Mouse (Mus musculus) testis, adult 2 months (tissue): ENCODE results near the gene Gab1. TPM values are rescaled to one million over a fixed set of nuclear protein-coding genes. Genes with fewer than 3 reads are reported as not detected.

ENCODE experiments used
- H3K27ac ChIP-seq: fragments of 200-500 bp; 2 replicates; pipeline ENCODE4 v1.5.1; 2012; ENCODE audit warnings: low read depth, low read length; ENCODE audit not compliant: control insufficient read depth, insufficient read depth
- H3K27me3 ChIP-seq: fragments of 200-500 bp; 2 replicates; pipeline ENCODE4 v1.6.1; 2012; ENCODE audit warnings: mild to moderate bottlenecking, low read length, moderate library complexity; ENCODE audit not compliant: control insufficient read depth, insufficient read depth
- H3K36me3 ChIP-seq: fragments of 200-500 bp; 2 replicates; pipeline ENCODE4 v1.6.1; 2012; ENCODE audit warnings: mild to moderate bottlenecking, low read length; ENCODE audit not compliant: control insufficient read depth, insufficient read depth
- H3K4me1 ChIP-seq: fragments of 200-500 bp; 2 replicates; pipeline ENCODE4 v1.6.1; 2012; ENCODE audit warnings: low read length; ENCODE audit not compliant: control insufficient read depth, insufficient read depth
- H3K4me3 ChIP-seq: fragments of 200-500 bp; 2 replicates; pipeline ENCODE4 v1.5.1; 2012; ENCODE audit warnings: low read depth, mild to moderate bottlenecking, low read length, moderate library complexity, mixed read lengths; ENCODE audit not compliant: control insufficient read depth
- CTCF ChIP-seq: fragments of 200-500 bp; IDR thresholded peaks from 2 replicates; pipeline ENCODE4 v1.5.1; 2012; ENCODE audit warnings: low read depth, mild to moderate bottlenecking, inconsistent platforms, low read length, moderate library complexity; ENCODE audit not compliant: control insufficient read depth, insufficient read depth, insufficient replicate concordance
- POLR2A ChIP-seq: fragments of 200-500 bp; IDR thresholded peaks from 2 replicates; pipeline ENCODE4 v1.6.1; 2012; ENCODE audit warnings: low read depth, mild to moderate bottlenecking, inconsistent platforms, low read length, moderate library complexity; ENCODE audit not compliant: control insufficient read depth
- polyA plus RNA-seq: library from polyadenylated mRNA; depleted of rRNA; stranded (reverse); fragments of >200 nt; gene quantifications from 2 replicates; pipeline ENCODE4 v1.2.3, GENCODE M21; 2012

The Gab1 gene
- polyA plus RNA-seq, 1 experiment, result 11.3 TPM

DNA sequence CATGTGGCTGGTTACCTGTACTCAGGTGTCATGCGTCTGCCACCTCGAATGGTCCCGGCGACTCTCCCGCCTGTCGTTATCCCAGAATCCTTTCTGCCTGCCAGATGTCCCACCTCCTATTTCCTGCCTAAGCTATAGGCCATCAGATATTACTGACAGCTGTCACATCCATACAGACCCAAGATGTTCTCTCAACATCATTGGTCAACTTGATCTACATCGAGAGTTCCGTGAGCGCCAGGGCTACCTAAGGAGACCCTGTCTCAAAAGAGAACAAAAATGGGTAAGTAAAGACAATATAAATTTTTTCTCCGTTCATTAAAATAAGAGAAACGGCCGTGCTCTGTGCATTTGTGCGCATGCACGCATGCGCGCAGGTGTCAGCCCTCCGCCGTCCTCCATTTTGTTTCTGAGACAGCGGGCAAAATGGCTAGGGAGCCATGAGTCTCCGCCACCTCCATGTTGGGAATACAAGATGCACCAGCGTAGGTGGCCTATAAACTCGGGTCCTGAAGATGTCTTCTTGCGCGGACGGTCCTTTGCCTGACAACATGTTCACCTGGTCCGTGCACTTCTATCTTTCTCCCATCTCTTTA is 21.0 kb downstream of the Gab1 start:
- H3K4me3 ChIP-seq, result peak overlapping the region; percentile 96
- H3K36me3 ChIP-seq, result no peaks in the 10 kb centered on the region
- H3K4me1 ChIP-seq, result no peaks in the 10 kb centered on the region; the same call in 1 of the 2 replicates
- TF ChIP-seq POLR2A (peak; percentile 48), CTCF (no peak)
- no peaks in the 10 kb centered on the region for H3K27me3 ChIP-seq
- peak overlapping the region; percentile 70 for H3K27ac ChIP-seq

DNA sequence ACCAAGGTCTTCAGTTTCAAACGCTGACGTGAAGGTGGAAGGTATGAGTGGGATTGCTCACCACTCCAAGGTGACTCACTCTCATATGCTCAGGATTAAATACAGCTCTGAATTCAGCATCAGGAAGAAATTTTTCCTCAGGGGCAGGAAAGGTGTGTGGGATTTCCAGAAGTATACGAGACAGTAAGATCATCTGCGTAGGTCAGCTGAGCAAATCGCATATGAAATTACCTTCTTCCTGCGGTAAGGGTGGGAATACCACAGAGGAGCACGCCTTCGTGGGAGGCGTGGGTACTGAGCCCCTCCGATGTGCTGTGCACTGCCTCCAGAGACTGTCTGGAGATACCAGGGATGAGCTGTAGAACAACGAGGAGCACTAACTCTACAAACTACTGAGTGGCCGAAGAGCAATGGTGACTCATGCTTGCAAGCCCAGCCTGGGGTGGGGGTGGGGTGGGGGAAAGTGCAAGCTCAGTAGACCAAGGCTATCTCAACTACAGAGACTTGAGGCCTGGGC is 22.4 kb downstream of the Gab1 start:
- no peaks in the 10 kb centered on the region for H3K27me3 ChIP-seq
- no peak overlapping the region for H3K4me3 ChIP-seq
- TF ChIP-seq POLR2A (no peak), CTCF (no peak)
- no peaks in the 10 kb centered on the region for H3K36me3 ChIP-seq
- H3K4me1 ChIP-seq, result no peaks in the 10 kb centered on the region; the same call in 1 of the 2 replicates
- H3K27ac ChIP-seq, result no peak overlapping the region

DNA sequence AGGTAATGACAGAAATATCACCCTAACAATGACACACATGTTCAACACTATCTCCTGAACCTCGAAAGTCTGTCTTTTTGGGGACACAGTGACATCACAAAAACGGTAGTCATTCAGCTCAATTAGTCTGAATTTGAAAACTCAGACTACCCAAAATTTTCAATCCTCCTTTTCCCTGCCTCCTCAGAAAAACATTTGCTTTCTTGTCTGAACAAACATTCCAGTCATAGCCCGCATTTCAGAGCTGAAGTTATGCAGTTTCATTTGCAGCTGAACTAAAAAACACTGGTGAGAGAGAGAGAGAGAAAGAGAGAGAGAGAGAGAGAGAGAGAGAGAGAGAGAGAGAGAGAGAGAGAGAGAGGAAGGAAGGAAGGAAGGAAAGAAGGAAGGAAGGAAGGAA is 23.2 kb downstream of the Gab1 start:
- H3K27me3 ChIP-seq, result no peaks in the 10 kb centered on the region
- TF ChIP-seq POLR2A (no peak), CTCF (no peak)
- H3K4me1 ChIP-seq, result no peaks in the 10 kb centered on the region; the same call in 1 of the 2 replicates
- H3K36me3 ChIP-seq, result no peaks in the 10 kb centered on the region
- H3K4me3 ChIP-seq, result no peak overlapping the region
- H3K27ac ChIP-seq, result no peak overlapping the region

DNA sequence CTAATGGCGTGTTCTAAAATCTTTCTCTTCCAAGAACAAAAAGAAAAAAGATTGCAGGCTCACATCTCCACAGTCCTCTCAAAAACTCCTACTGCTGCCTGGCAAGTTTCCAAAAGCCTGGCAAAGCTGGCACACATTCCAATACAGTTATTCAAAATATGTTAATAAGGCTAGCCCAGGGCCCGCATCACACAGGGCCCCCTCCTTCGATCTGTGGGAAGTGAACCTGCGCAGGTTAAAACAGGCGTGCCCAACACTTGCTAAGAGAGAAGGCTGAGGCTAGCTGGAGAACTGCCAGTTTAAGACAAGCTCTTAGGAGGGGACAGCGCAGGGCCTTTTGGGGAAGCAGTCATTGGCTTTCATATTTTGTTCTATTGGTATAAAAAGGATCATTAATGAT is 23.7 kb downstream of the Gab1 start:
- TF ChIP-seq CTCF (no peak), POLR2A (no peak)

DNA sequence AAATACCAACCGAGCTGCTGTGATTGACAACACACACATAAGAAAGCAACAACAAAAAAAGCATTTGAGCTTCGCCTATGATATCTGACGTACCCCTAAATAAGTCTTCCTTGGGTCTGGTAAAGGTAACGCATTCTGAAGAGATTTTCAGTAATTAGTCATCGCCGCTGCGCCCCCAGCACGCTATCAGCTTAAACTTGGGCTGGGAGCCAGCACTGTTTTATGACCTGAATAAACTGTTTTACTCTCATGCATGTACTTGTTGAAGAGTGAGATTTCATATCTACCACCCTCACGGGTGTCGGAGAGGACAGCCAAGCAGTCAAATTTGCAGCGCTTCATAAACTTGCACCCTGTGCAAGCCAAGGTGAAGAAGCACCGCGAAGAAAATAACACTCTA is 26.7 kb downstream of the Gab1 start:
- Histone ChIP-seq H3K27ac (no peak overlapping the region), H3K27me3 (no peaks in the 10 kb centered on the region), H3K36me3 (no peaks in the 10 kb centered on the region), H3K4me3 (no peak overlapping the region), H3K4me1 (no peaks in the 10 kb centered on the region; the same call in 1 of the 2 replicates)
- TF ChIP-seq POLR2A (no peak), CTCF (no peak)

More for the DNA sequence above, 23.7 kb downstream of the Gab1 start:
- Histone ChIP-seq H3K36me3 (no peaks in the 10 kb centered on the region), H3K27ac (no peak overlapping the region), H3K27me3 (no peaks in the 10 kb centered on the region), H3K4me1 (no peaks in the 10 kb centered on the region; the same call in 1 of the 2 replicates), H3K4me3 (no peak overlapping the region)

DNA sequence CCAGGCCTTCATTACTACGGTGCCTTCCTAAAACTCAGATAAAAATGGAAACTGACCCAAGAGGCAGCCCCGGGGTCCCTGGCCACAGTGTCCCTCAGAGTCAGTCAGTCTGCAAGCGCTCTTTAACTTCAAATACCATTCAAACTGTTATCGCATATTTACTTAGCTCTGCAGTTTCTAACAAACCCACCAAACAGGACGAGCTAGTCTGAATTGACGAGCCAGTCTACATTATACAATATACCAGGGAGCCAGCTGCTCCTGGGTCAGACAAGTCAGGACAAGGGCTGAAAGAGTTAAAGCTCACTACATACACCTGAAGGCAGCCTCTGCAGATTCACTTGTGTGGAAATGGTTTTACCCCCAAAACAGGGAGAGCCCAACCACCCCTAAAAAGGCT is 27.1 kb downstream of the Gab1 start:
- TF ChIP-seq POLR2A (no peak), CTCF (no peak)
- no peaks in the 10 kb centered on the region for H3K27me3 ChIP-seq
- H3K4me1 ChIP-seq, result no peaks in the 10 kb centered on the region
- H3K36me3 ChIP-seq, result no peaks in the 10 kb centered on the region
- H3K27ac ChIP-seq, result no peak overlapping the region
- H3K4me3 ChIP-seq, result no peak overlapping the region

DNA sequence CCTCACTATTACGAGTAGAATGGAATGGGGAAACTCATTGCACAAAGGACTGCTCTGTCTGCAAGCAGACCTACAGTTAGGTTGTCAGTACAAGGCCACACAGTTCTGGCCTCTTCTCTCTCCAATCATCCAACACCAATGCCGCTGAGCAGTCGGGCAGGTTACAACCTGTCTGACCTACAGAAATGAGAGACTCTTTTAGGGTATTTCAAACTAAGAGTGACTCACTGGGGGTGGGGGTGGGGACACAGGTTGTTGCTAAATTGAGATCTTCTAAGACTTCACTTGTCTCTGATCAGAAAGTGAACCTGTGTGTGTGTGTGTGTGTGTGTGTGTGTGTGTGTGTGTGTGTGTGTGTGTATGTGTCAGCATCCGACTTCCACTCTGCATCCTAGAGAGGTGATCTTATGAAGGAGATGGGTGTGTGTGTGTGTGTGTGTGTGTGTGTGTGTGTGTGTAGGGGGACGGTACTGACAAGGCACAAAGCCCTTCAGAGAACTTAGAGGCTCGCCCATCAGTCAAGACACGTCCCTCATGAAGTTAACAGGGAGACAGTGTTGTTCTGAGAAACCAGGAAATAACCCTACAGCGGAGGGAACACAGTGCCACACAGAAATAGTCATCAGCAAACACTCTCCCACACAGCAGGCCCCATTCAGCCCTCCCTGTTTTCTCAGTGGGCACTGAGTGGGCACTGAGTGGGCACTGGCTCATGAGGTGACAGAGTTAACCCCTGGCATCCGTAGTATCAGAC is 27.7 kb downstream of the Gab1 start:
- H3K36me3 ChIP-seq, result no peaks in the 10 kb centered on the region
- no peaks in the 10 kb centered on the region for H3K27me3 ChIP-seq
- TF ChIP-seq POLR2A (no peak), CTCF (no peak)
- no peak overlapping the region for H3K4me3 ChIP-seq
- no peaks in the 10 kb centered on the region for H3K4me1 ChIP-seq
- no peak overlapping the region for H3K27ac ChIP-seq
